Mouse (Mus musculus) pancreas, adult 10 weeks (tissue): Measurements from ENCODE around the gene Zfp65. TPM values are rescaled to one million over a fixed set of nuclear protein-coding genes. Genes with fewer than 3 reads are reported as not detected.

Experiments used
- polyA plus RNA-seq: library from polyadenylated mRNA; stranded (reverse); fragments of 350-450 nt; fragmentation: Illumina TruSeq; extraction: RNeasy Lipid Tissue Mini Kit (QIAGEN cat#74804); gene quantifications from one replicate; pipeline ENCODE4 v1.2.3, GENCODE M21; 2015; ENCODE audit warnings: low read depth, low replicate concordance; ENCODE audit not compliant: insufficient read depth

The Zfp65 gene
- polyA plus RNA-seq: 2.1 TPM

GRCm38 (mm10) chr13:67728641-67729318 is at the start of gene Zfp65:
Gene Zfp65 (minus strand): TSS chr13:67729173.

DNA sequence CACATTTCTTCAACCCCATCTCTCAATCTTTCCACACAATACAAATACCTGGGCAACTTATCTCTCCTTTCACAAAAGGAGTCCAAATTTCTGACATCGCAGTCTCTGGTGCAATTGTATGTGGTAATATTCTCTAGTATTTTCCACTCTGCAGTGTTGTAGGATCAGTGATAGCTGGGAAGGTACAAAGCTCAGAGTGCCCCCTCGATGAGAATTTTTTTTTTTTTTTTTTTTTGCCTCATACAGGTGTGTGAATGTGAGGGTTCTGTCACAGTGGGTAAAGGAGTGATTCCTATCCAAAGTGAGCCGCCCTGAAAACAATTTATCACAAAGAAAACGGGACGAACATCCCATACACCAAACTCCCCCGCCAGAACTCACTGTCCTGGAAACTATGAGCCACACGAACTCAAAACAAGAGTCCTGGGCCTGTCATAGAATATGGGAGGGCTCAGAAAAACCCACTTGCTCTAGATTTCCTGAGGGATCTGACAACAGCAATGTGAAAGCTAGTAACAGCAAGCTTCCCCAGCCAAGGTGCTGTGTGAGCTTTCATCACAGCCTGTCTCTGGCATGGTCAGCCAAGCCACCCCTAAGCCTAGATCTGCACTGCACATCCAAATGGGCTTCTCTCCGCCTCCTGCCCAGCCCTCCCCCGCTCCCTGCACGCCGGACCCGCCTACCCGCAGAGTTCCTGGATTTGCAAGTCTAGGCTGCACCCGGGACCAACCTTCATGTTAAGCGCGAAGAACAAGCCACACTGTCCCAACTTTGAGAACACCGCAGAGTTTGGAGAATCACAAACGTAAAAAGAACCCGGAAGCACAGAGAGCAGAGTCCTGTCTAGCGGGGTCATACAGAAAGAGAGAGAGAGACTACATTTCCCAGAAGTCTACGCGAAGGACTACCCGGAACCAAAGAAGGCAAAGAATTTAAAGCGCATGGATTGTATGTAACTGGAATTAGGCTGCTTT is 25.6 kb upstream of the Zfp65 start, which contains the start of gene Zfp85:
Gene Zfp85, minus strand, starts transcription at position 896 of the 974 bp plus-strand sequence.

GRCm38 (mm10) chr13:67686971-67687370 is 42.0 kb downstream of the Zfp65 start, which contains the start of gene Zfp738:
Gene Zfp738 (minus strand): TSS chr13:67687071.

Other genes starting within 250 kb of the Zfp65 start
- 2.8 TPM for gene Zfp874b, start 244.9 kb downstream of the Zfp65 start, polyA plus RNA-seq
- gene Zfp58, start 228.6 kb downstream of the Zfp65 start, polyA plus RNA-seq: 0.70 TPM
- 1.00 TPM for gene Gm26965, start 203.0 kb downstream of the Zfp65 start, polyA plus RNA-seq
- 5.5 TPM for gene Zfp87, start 203.0 kb downstream of the Zfp65 start, polyA plus RNA-seq
- 1.2 TPM for gene Zfp748, start 175.3 kb downstream of the Zfp65 start, polyA plus RNA-seq
- 1.2 TPM for gene Zfp729b, start 119.5 kb downstream of the Zfp65 start, polyA plus RNA-seq
- not detected for gene Gm49345, start 91.4 kb downstream of the Zfp65 start, polyA plus RNA-seq
- 2.4 TPM for gene Zfp729a, start 91.4 kb downstream of the Zfp65 start, polyA plus RNA-seq
- 1.5 TPM for gene Zfp738, start 42.1 kb downstream of the Zfp65 start, polyA plus RNA-seq
- 1.5 TPM for gene Zfp85, start 26.1 kb upstream of the Zfp65 start, polyA plus RNA-seq
- not detected for gene Zfp493, start 50.5 kb upstream of the Zfp65 start, polyA plus RNA-seq
- gene Zfp273, start 84.6 kb upstream of the Zfp65 start, polyA plus RNA-seq: 1.00 TPM
- not detected for gene Gm10037, start 101.9 kb upstream of the Zfp65 start, polyA plus RNA-seq
- not detected for gene BC048507, start 134.2 kb upstream of the Zfp65 start, polyA plus RNA-seq